Mouse (Mus musculus) c-Kit-positive CD71-positive TER-119-negative erythroid progenitor cells, embryonic 14.5 days (primary cell): Measurements from ENCODE around the gene Angptl8.
"Not testable (repeated sequence)": the region's sequence is repeated elsewhere in the genome, so short reads cannot be mapped to it uniquely, and the experiment has no call there.

Experiments
- DNase-seq: peaks from one replicate; pipeline ENCODE4 v3.0.0-alpha.2; 2013; ENCODE audit warnings: low read depth

The Angptl8 gene

GRCm38 (mm10) chr9:21835258-21835912 lies at the start of gene Angptl8:
TSS of gene Angptl8 (plus strand) at chr9:21835510.
- no peak for DNase-seq

GRCm38 (mm10) chr9:21786309-21786708 lies 49.0 kb upstream of the Angptl8 start:
- DNase-seq: not testable (repeated sequence)

DNA sequence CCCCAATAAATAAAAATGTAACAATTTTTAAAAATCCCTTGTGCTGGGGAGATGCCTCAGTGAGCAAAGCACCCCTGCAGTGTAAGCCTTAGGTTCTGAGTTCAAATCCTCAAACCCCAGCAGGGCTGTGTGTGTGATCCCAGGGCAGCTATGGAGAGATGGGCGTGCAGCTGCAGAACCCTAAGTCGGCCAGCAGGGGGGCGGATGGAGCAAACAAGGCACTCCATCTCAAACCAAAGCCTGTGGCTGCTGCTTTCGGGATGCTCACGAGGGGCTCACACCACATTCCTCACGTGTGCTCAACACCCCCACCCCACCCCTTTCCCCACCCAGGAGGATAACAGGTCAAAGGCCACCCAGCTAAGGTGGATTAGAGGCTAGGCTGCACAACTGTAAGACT lies 48.4 kb upstream of the Angptl8 start:
- DNase-seq: peak; percentile 42

DNA sequence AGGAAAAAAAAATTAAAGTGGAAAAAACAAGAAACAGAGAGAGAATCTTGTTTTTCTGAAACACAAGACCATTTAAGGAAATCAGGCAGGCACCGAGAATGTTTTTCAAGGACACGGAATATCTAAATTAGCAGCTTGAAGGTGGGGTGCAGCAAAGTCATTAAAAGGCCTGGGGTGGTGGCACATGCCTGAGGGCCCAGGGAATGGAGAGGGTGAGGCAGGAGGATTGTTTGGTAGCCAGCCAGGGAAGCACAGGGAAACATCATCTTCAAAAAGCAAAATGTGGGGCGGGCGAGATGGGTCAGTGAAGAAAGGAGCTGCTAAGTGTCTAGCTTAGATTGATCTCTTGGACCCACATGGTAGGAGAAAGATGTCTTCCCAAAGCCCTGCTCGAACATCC lies 47.7 kb upstream of the Angptl8 start:
- DNase-seq: no peak

GRCm38 (mm10) chr9:21788234-21788633 lies 47.1 kb upstream of the Angptl8 start:
- DNase-seq: no peak

GRCm38 (mm10) chr9:21791861-21792260 lies 43.4 kb upstream of the Angptl8 start:
- DNase-seq: no peak

- no peak for DNase-seq
These were observed 42.7 kb upstream of the Angptl8 start for GRCm38 (mm10) chr9:21792644-21793043.

- not testable (repeated sequence) for DNase-seq
These were observed 41.8 kb upstream of the Angptl8 start for GRCm38 (mm10) chr9:21793507-21793906.

DNA sequence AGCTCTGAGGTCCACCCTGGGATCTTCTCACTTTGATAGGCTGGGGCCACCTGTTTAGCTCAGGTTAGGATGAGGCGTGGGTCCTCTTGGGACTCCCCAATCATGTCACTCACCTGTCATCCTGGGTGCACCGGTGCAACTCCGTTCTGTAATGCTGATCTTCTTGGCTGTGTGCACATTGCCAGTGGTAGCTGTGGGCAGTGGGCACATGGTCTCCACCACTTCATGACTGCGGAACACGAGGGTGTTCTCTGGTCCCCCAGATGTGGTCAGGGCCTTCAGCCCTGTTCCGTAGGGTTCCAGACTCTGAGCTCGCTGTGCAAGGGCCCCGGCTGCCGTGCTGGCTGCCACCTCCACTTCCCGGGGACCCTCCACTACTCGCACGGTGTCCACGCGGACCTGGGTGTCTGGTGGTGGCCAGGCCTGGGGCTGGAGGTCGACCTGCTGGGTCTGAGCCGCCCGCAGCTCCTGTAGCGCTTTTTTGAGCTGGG lies 40.9 kb upstream of the Angptl8 start:
- no peak for DNase-seq

DNA sequence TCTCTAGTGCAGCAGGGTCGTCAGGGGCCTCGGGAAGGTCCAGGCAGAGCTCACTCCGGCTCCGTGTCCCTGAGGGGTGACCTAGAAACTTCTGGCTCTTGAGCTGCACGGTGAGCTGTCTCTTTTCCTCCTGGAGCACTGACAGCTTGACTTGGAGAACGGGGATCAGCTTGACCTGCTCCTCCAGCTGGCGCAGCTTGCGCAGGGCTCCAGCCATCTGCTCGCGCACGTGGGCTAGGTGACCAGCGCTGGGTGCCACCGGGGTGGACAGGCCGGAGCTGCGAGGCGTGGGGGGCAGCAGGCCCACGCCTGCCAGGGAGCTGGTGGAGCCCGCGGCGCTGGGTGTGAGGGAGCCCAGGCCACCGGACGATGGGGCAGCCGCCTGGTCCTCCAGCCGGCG lies 40.4 kb upstream of the Angptl8 start:
- DNase-seq: no peak

DNA sequence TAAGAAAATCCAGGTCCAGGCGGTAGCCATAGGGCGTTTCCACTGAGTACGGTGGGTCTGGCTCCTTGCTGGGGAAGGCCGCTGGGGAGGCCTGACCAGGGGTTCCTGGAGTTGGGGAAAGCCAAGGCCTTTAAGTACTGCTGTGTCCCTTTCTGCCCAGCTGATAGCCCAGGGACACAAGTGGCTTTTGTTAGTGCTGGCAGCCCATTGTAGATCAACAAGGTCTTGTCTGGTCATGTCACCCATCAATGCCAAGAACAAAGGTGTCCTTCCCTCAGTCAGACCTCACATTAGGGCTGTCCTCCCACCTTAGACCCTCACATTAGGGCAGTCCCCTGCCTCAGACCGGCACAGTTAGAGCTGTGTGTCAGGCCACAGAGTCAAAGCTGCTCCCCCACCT lies 39.7 kb upstream of the Angptl8 start:
- DNase-seq: no peak

GRCm38 (mm10) chr9:21796259-21796658 lies 39.1 kb upstream of the Angptl8 start:
- DNase-seq: no peak

- DNase-seq: no peak
These were observed 38.4 kb upstream of the Angptl8 start for GRCm38 (mm10) chr9:21796919-21797318.

DNA sequence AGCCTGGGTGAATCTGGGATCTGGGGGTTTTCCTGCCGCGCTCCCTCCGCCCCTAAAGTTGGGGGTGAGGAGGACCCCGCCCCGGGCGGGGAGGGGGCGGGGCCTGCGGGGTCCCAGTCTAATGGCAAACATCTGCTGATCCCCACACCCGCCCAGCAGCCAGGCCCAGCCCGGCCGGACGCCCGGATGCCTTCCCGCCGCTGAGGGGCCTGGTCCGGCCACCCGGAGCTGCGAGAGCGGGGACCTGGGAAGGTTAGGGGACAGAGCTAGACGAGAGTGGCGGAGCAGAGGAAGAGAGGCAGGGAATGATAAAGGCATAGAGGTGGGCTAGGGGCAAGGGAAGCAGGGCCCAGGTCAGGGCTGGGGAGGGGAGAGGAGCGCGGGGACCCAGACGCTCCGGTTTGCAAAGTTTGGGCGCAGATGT lies 37.4 kb upstream of the Angptl8 start:
- DNase-seq: no peak

DNA sequence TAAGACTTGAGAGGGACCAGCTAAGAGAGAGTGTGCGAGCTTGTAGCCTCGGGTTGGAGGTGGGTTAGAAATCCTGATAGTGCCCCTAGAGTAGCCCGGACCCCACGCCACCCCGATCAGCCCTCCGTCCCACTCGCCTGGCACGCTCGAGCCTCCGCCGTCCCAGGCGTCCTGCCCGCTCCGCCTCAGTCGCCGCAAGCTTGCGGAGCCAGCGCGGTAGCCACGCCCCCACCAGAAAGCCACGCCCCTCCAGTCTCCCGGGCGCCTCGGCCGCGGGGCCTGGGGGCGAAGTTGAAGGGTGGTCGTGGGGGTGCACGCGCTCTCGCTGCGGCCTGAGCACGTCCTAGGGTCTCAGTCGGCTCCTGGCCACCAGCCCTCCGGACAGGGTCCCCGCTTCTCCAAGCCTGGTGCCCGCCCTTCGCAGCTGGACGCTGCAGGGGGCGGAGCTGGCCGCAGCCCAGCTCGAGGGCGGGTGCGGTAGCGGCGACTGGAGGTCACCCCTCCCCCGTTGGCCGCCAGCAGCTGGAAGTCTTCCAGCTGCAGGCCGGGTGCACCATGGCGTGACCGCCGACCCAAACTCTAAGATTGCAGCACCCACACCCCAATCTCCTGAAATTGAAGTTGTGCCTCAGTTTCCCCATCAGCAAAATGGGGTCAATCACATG lies 36.8 kb upstream of the Angptl8 start, which contains the start of gene Kank2:
Gene Kank2, minus strand, starts transcription at position 400 of the 665 bp plus-strand sequence.
- peak; percentile 47 for DNase-seq

- DNase-seq: no peak
These were observed 36.3 kb upstream of the Angptl8 start for GRCm38 (mm10) chr9:21799010-21799350.

DNA sequence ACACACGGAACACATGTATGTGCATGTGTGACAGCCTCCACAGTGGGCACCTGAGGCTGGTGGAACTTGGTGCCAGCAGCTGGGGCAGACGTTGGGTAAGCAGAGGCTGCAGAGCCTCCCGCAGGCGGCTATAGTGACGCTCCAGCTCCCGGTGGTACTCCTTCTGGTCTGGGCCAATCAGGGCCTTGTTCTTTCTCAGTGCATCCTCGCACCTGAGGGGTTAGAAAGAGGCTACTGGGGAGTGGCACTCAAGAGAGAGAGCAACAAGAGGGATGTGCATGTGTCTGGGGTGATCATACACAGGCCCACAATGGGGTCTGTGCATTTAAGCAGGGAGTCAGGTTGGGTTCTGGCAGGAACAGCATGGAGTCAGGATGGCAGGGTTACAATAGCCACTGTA lies 34.2 kb upstream of the Angptl8 start:
- DNase-seq: no peak

GRCm38 (mm10) chr9:21801591-21801990 lies 33.7 kb upstream of the Angptl8 start:
- DNase-seq: no peak

DNA sequence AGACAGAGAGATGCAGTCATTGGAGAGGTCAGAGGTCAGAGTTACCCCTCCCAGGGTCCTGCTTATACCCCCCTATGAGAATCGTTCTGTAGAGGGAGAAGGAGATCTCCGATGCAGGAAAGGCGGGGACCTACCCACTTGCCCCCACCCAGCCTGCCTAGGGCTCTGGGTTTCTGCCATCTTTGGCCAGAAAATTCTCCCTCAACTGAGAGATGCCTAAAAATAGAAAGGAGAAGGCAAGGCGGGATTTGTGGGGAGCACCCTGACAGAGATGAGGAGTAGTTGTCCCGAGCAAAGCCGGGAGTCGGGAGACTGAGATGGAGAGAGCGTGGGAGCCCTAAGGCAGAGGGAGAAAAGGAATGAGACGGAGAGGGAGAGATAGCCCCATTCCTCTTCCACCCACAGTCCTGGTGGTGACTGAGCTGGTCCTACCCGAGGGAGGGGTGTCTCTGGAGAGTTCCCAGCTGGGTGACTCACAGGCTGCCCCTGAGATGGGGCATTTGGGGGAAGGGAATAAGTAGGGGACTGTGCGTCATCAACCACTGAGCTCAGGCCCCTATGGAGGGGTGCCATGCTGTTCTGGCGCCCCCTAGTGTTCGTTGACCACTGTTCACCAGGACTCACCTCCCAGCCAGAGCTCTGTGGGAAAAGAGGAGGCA lies 31.2 kb upstream of the Angptl8 start:
- DNase-seq: peak; percentile 53

DNA sequence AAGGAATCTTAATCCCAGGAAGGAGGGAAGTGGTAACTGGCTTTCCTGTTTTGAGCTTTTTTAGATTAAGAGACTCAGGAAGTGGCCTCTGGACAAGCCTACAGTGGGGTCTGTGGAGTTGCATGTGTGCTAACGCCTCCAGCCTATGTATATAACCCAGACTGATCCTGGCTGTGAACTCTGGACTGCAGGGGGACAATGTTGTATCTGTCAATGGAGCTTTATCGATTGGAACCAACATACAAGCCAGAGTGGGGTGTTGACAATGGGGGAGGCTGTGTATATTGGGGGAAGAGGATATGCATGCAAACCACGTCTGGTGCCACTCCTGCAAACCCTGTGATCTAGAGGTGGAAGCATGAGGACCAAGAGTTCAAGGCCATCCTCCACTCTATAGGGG lies 28.9 kb upstream of the Angptl8 start:
- no peak for DNase-seq

DNA sequence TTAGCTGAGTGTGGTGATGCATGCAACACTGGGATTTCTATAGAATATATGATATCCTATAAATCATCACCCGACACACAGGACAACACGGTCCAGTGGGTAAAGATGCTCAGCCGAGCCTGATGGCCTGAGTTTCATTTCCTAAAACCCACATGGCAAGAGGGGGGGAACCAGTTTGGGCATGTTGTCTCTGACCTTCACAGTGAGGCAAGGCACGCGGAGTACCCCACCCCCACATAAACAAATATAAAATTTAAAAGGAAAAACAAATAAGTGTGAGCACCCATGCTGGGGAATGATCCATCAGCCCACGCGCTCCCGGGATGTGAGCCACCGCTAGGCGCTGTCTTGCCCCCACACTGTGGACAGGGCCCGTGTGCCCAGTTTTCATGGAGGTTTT lies 28.3 kb upstream of the Angptl8 start:
- no peak for DNase-seq

DNA sequence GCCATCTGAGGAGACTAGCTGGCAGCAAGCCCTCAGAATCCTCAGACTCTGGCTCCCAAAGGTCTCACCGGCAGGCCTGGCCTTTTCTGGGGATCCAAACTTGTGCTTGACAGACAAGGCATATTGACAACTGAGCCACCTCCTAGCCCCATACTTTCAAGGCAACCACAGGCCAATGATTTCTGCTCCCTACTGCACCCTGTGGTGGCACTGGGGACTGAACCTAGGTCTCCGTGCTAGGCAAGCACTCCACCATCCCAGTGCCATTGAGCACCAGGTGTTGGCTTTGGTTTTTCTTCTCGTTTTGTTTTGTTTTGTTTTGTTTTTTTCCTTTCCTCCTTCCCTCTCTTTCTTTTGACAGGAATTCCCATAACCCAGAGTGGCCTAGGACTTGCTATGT lies 26.7 kb upstream of the Angptl8 start:
- peak; percentile 19 for DNase-seq

GRCm38 (mm10) chr9:21811170-21811569 lies 24.1 kb upstream of the Angptl8 start:
- no peak for DNase-seq
